In genomic region chr5:112394779-112395443, GRCm38 (mm10) we compare ENCODE assay signal across 8 mouse cellular contexts. TPM values are rescaled to one million over a fixed set of nuclear protein-coding genes. Genes with fewer than 3 reads are reported as not detected.
DNase-seq lines count a peak whose midpoint lies in the region; ATAC-seq lines count a peak whose summit lies in the region.

Asphd2 (minus strand) TSS chr5:112394866.

- peak within 1 kb of the TSS; percentile 75 for H3K4me3 ChIP-seq in forebrain, embryonic 16.5 days (replicated peaks; ENCODE audit: low read length)
- peak within 1 kb of the TSS; percentile 49 for H3K4me3 ChIP-seq in hindbrain, embryonic 11.5 days (ENCODE audit: low read depth, low read length)
- peak within 1 kb of the TSS; percentile 54 for H3K4me3 ChIP-seq in midbrain, embryonic 15.5 days

- H3K27me3 ChIP-seq in forebrain, embryonic 16.5 days (replicated peaks; ENCODE audit: control insufficient read depth, insufficient read depth, low read length): no peaks in the 10 kb centered on the region
- no peaks in the 10 kb centered on the region for H3K27me3 ChIP-seq in hindbrain, embryonic 11.5 days (ENCODE audit: control insufficient read depth, insufficient read depth, low read length)
- 0 out of 2 replicates have a peak, but pooled peaks cover 2% of the 10 kb centered on the region for H3K27me3 ChIP-seq in midbrain, embryonic 15.5 days (replicated peaks)

- no peaks in the 10 kb centered on the region for H3K9me3 ChIP-seq in forebrain, embryonic 16.5 days (ENCODE audit: control insufficient read depth, low read length)
- no peaks in the 10 kb centered on the region for H3K9me3 ChIP-seq in hindbrain, embryonic 11.5 days (ENCODE audit: control insufficient read depth, low read length)
- no peaks in the 10 kb centered on the region for H3K9me3 ChIP-seq in midbrain, embryonic 15.5 days

- H3K4me1 ChIP-seq in forebrain, embryonic 16.5 days (replicated peaks; ENCODE audit: control insufficient read depth, insufficient read depth, low read length): peaks cover 40% of the 10 kb centered on the region
- H3K4me1 ChIP-seq in hindbrain, embryonic 11.5 days (replicated peaks; ENCODE audit: control insufficient read depth, insufficient read depth, low read length): peaks cover 2% of the 10 kb centered on the region
- peaks cover 45% of the 10 kb centered on the region for H3K4me1 ChIP-seq in midbrain, embryonic 15.5 days

- whole genome bisulfite sequencing in forebrain, embryonic 16.5 days: under 1% methylated on average over 28 of the region's 67 CpGs
- 1% methylated on average over 40 of the region's 67 CpGs for WGBS in hindbrain, embryonic 11.5 days
- whole genome bisulfite sequencing in midbrain, embryonic 15.5 days: under 1% methylated on average over 56 of the region's 67 CpGs

- H3K4me2 ChIP-seq in forebrain, embryonic 16.5 days (ENCODE audit: low read length): peak within 1 kb of the TSS; percentile 95
- H3K4me2 ChIP-seq in hindbrain, embryonic 11.5 days (replicated peaks; ENCODE audit: low read depth, low read length): peak within 1 kb of the TSS; percentile 87
- H3K4me2 ChIP-seq in midbrain, embryonic 15.5 days: peak within 1 kb of the TSS; percentile 73

- peaks cover 10% of the 10 kb centered on the region for H3K36me3 ChIP-seq in forebrain, embryonic 16.5 days (ENCODE audit: control insufficient read depth, insufficient read depth)
- no peaks in the 10 kb centered on the region for H3K36me3 ChIP-seq in hindbrain, embryonic 11.5 days (ENCODE audit: control insufficient read depth, insufficient read depth, low read length)
- peaks cover 8% of the 10 kb centered on the region; the same call in 1 of the 2 replicates for H3K36me3 ChIP-seq in midbrain, embryonic 15.5 days (replicated peaks)

- H3K27ac ChIP-seq in forebrain, embryonic 16.5 days (ENCODE audit: low read length): peak within 1 kb of the TSS; percentile 84
- peak within 1 kb of the TSS; percentile 86 for H3K27ac ChIP-seq in hindbrain, embryonic 11.5 days (ENCODE audit: low read depth, low read length)
- H3K27ac ChIP-seq in midbrain, embryonic 15.5 days: peak within 1 kb of the TSS; percentile 92

- intact Hi-C loops in left cerebral cortex, postnatal 10 days (cut with DNase I): no loop called here

- H3K9ac ChIP-seq in forebrain, embryonic 16.5 days (replicated peaks; ENCODE audit: low read depth, low read length): peak within 1 kb of the TSS; percentile 87
- peak within 1 kb of the TSS; percentile 79 for H3K9ac ChIP-seq in hindbrain, embryonic 11.5 days (ENCODE audit: low read depth, low read length)
- H3K9ac ChIP-seq in midbrain, embryonic 15.5 days: peak within 1 kb of the TSS; percentile 65

- peak; percentile 88 for ATAC-seq in forebrain, embryonic 16.5 days
- ATAC-seq in hindbrain, embryonic 11.5 days (ENCODE audit: low FRiP score): peak; percentile 92
- peak; percentile 89 for ATAC-seq in midbrain, embryonic 15.5 days (replicated peaks)

- DNase-seq in gastrocnemius, adult 18-20 months (ENCODE audit: low spot score): peak; percentile 10
- no peak for DNase-seq in gastrocnemius, adult 8-10 months (ENCODE audit: low spot score in 2 of 2)
- DNase-seq in cerebellum, adult 18-20 months: peak; percentile 68 to 79
- DNase-seq in hindbrain, embryonic 11.5 days (ENCODE audit: low spot score): peak; percentile 92
- DNase-seq in left cerebral cortex, postnatal 10 days (ENCODE audit: extremely low spot score in 1 of 2, low spot score in 2 of 2): peak; percentile 80 to 87
- peak; percentile 76 for DNase-seq in telencephalon, adult 2 months (ENCODE audit: low read depth, low spot score)

RNA-seq across cellular contexts. Expression of gene Asphd2, which starts in this region (rescaled TPM):
- under 1 TPM; 0.30 to 0.40 TPM for total RNA-seq in gastrocnemius, adult 18-20 months (2021)
- under 1 TPM in 3 of 4 experiments, not detected in 1; 0.15 to 0.99 (median 0.20) TPM for total RNA-seq in gastrocnemius, adult 8-10 months (2022)
- polyA plus RNA-seq in forebrain, embryonic 16.5 days (2015; fragmentation: Nextera tagmentation; extraction: Ambion mirVana): 41.1 and 43.8 TPM in 2 replicates
- 26.0 and 41.6 TPM in 2 replicates for polyA plus RNA-seq in hindbrain, embryonic 11.5 days (2014; fragmentation: Nextera tagmentation; extraction: Ambion mirVana)
- total RNA-seq in left cerebral cortex, postnatal 10 days (2021): 100 to 1,000 TPM; 154 to 161 TPM
- polyA plus RNA-seq in midbrain, embryonic 15.5 days (2015; fragmentation: Nextera tagmentation; extraction: Ambion mirVana): 124 and 132 TPM in 2 replicates

Comparison
In these comparisons a context has a peak if more than half of its experiments do, and no peak if none do; other contexts are left out.
1. RNA of gene Asphd2 (total RNA-seq): 154 to 161 TPM in left cerebral cortex, postnatal 10 days; 0.30 to 0.40 TPM in gastrocnemius, adult 18-20 months and 0.15 to 0.99 TPM in gastrocnemius, adult 8-10 months; every median in the first group is over 10 times any median in the second.
2. Peak in DNase-seq in gastrocnemius, adult 18-20 months; RNA of the gene not detected or under 1 TPM.
3. DNase-seq: peak in cerebellum, adult 18-20 months (2 of 2), hindbrain, embryonic 11.5 days (single experiment), left cerebral cortex, postnatal 10 days (2 of 2) and telencephalon, adult 2 months (single experiment); none in gastrocnemius, adult 8-10 months (0 of 2).
4. Peak in every context shown above with its lines, with median percentiles within 50 percentile points of each other: ATAC-seq, H3K27ac ChIP-seq, H3K4me2 ChIP-seq, H3K4me3 ChIP-seq and H3K9ac ChIP-seq.